Mouse (Mus musculus): ENCODE measurements at regions not wholly inside any gene's neighbourhood (a gene's known extent, or its start where the extent isn't known, plus 50 kb on each side); places are given as distances from the start of the nearest gene placed in this dataset.

DNA sequence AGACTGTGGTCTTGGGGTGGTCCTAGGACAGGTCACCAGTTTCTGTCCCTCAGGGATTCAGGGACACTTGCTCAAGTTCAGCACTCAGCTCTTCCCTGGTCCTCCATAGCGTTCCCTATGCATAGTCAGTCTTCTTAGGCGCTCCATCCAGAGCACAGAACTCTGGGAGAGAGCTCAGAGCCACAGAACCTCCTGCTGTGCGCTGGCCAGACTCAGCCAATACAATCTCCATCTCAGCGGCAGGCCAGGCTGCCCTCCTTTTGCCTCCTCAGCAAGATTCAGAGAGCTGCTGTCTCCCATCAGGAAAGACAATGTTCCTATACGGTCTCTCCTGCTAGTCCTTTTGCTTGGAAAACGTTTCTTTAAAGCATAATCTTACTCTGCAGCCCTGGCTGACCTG lies 51.1 kb upstream of the Otos start:
- Histone ChIP-seq H3K9me3 (ENCODE audit: low read length) (no peaks in the 10 kb centered on the region), H3K27ac (ENCODE audit: low read length) (no peak overlapping the region), H3K4me1 (ENCODE audit: insufficient read depth, low read depth, low read length) (no peaks in the 10 kb centered on the region), H3K4me2 (replicated peaks; ENCODE audit: low read depth, low read length) (no peak overlapping the region), H3K36me3 (ENCODE audit: insufficient read depth, low read length) (no peaks in the 10 kb centered on the region), H3K9ac (replicated peaks; ENCODE audit: low read depth) (no peak overlapping the region), H3K4me3 (ENCODE audit: low read depth, low read length) (no peak overlapping the region), H3K27me3 (replicated peaks; ENCODE audit: insufficient read depth, low read length) (no peaks in the 10 kb centered on the region)
- ATAC-seq (no peak), DNase-seq (ENCODE audit: low spot score) (no peak)
- WGBS, result 20% methylated on average over 6 of the region's 6 CpGs
- TF ChIP-seq CTCF (IDR thresholded peaks at IDR 0.05) (no peak), EP300 (IDR thresholded peaks at IDR 0.05) (no peak)

DNA sequence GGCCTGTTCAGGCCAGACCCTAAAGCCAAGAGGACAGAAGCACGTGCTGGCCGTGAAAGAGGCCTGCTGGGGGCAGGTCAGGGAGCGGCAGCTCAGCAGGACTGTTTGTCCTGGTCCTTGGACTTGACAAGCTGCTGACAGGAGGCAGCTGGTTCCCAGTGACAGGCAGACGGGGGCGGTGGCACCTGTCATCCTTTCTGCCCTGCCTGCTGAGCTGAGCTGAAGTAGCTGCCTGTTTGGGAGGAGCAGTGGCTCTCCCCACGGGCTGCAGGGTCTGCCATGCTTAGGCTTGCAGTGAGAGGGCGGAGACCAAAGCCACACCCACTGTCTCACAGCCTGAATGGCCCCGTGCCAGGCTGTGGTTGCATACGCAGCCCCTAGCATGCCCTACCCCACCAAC lies 50.4 kb upstream of the Otos start:
- H3K36me3 ChIP-seq (ENCODE audit: insufficient read depth, low read length), result no peaks in the 10 kb centered on the region
- no peaks in the 10 kb centered on the region for H3K4me1 ChIP-seq (ENCODE audit: insufficient read depth, low read depth, low read length)
- peak; percentile 78 for ATAC-seq
- DNase-seq (ENCODE audit: low spot score), result peak; percentile 72
- WGBS, result 5% methylated on average over 9 of the region's 9 CpGs
- no peak overlapping the region for H3K4me2 ChIP-seq (replicated peaks; ENCODE audit: low read depth, low read length)
- no peak overlapping the region for H3K4me3 ChIP-seq (ENCODE audit: low read depth, low read length)
- H3K9ac ChIP-seq (replicated peaks; ENCODE audit: low read depth), result no peak overlapping the region
- TF ChIP-seq CTCF (IDR thresholded peaks at IDR 0.05), result no peak
- peak; percentile 45; the same call in 1 of the 2 replicates for TF ChIP-seq EP300 (IDR thresholded peaks at IDR 0.05)
- H3K9me3 ChIP-seq (ENCODE audit: low read length), result no peaks in the 10 kb centered on the region
- H3K27me3 ChIP-seq (replicated peaks; ENCODE audit: insufficient read depth, low read length), result no peaks in the 10 kb centered on the region
- no peak overlapping the region for H3K27ac ChIP-seq (ENCODE audit: low read length)

DNA sequence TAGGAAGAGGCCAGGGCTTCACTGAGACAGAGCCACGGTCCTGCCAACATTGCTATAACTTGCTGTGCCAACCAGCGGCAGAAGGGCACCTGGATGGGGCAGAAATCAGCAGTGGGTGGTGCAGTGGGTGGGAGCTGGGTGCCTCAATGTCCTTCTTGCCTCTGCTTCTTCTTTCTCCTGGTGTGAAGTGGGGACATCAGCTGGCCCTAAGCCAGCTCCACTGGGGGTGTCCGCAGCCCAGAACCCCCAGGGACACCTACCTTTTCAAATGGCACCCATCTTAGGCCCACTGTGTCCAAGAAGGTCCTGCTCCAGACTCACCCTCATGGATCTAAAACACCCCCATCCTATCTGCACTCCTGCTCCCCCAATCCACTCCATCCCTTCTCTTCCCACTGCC lies 49.9 kb upstream of the Otos start:
- DNase-seq (ENCODE audit: low spot score), result no peak
- Histone ChIP-seq H3K4me2 (replicated peaks; ENCODE audit: low read depth, low read length) (no peak overlapping the region), H3K36me3 (ENCODE audit: insufficient read depth, low read length) (no peaks in the 10 kb centered on the region), H3K4me1 (ENCODE audit: insufficient read depth, low read depth, low read length) (no peaks in the 10 kb centered on the region), H3K27me3 (replicated peaks; ENCODE audit: insufficient read depth, low read length) (no peaks in the 10 kb centered on the region), H3K27ac (ENCODE audit: low read length) (no peak overlapping the region), H3K4me3 (ENCODE audit: low read depth, low read length) (no peak overlapping the region), H3K9ac (replicated peaks; ENCODE audit: low read depth) (no peak overlapping the region), H3K9me3 (ENCODE audit: low read length) (no peaks in the 10 kb centered on the region)
- 85% methylated on average over 3 of the region's 3 CpGs for WGBS
- peak; percentile 9; the same call in 1 of the 2 replicates for ATAC-seq
- no peak for TF ChIP-seq CTCF (IDR thresholded peaks at IDR 0.05)
- TF ChIP-seq EP300 (IDR thresholded peaks at IDR 0.05), result no peak

All from lung, postnatal 0 days (tissue).